Mouse (Mus musculus) midbrain, embryonic 13.5 days (tissue): Measurements from ENCODE around the gene Tmcc3. TPM values are rescaled to one million over a fixed set of nuclear protein-coding genes. Genes with fewer than 3 reads are reported as not detected.

Source experiments
- ATAC-seq: fragments of 200-750 bp; cut with Nextera tagmentation; 2 replicates; pipeline ENCODE4 v1.8.0; 2017; ENCODE audit warnings: mild to moderate bottlenecking, moderate TSS enrichment, moderate library complexity
- H3K27ac ChIP-seq: fragments of 300-500 bp; sonication (generic); 2 replicates; pipeline ENCODE4 v1.5.1; 2015; ENCODE audit warnings: inconsistent platforms, mild to moderate bottlenecking, moderate library complexity
- H3K27me3 ChIP-seq: fragments of 300-500 bp; sonication (generic); 2 replicates; pipeline ENCODE4 v1.6.1; 2015; ENCODE audit warnings: mild to moderate bottlenecking, inconsistent platforms
- H3K36me3 ChIP-seq: fragments of 300-500 bp; sonication (generic); 2 replicates; pipeline ENCODE4 v1.6.1; 2015; ENCODE audit warnings: mild to moderate bottlenecking, inconsistent platforms
- H3K4me1 ChIP-seq: fragments of 300-500 bp; sonication (generic); replicated peaks from 2 replicates; pipeline ENCODE4 v1.6.1; 2015; ENCODE audit warnings: inconsistent platforms
- H3K4me2 ChIP-seq: fragments of 300-500 bp; sonication (generic); replicated peaks from 2 replicates; pipeline ENCODE4 v1.6.1; 2015; ENCODE audit warnings: moderate library complexity, mild to moderate bottlenecking, inconsistent platforms
- H3K4me3 ChIP-seq: fragments of 300-500 bp; sonication (generic); replicated peaks from 2 replicates; pipeline ENCODE4 v1.5.1; 2015; ENCODE audit warnings: mild to moderate bottlenecking, inconsistent platforms
- H3K9ac ChIP-seq: fragments of 300-500 bp; sonication (generic); replicated peaks from 2 replicates; pipeline ENCODE4 v1.6.1; 2015; ENCODE audit warnings: mild to moderate bottlenecking, inconsistent platforms
- H3K9me3 ChIP-seq: fragments of 300-500 bp; sonication (generic); 2 replicates; pipeline ENCODE4 v1.6.1; 2016; ENCODE audit warnings: mild to moderate bottlenecking, inconsistent platforms
- WGBS: fragments of 180-500 bp; shearing (Covaris S2); methylation state at CpG from one replicate; pipeline ENCODE4 v1.1.7; 2015; 5-methylcytosine and 5-hydroxymethylcytosine counted together
- polyA plus RNA-seq: library from polyadenylated mRNA; unstranded; fragments of >200 nt; fragmentation: Nextera tagmentation; extraction: Ambion mirVana; gene quantifications from 2 replicates; pipeline ENCODE4 v1.2.1, GENCODE M21; 2015

The Tmcc3 gene
- polyA plus RNA-seq, 1 experiment from 2014 or later: 6.6 TPM

DNA sequence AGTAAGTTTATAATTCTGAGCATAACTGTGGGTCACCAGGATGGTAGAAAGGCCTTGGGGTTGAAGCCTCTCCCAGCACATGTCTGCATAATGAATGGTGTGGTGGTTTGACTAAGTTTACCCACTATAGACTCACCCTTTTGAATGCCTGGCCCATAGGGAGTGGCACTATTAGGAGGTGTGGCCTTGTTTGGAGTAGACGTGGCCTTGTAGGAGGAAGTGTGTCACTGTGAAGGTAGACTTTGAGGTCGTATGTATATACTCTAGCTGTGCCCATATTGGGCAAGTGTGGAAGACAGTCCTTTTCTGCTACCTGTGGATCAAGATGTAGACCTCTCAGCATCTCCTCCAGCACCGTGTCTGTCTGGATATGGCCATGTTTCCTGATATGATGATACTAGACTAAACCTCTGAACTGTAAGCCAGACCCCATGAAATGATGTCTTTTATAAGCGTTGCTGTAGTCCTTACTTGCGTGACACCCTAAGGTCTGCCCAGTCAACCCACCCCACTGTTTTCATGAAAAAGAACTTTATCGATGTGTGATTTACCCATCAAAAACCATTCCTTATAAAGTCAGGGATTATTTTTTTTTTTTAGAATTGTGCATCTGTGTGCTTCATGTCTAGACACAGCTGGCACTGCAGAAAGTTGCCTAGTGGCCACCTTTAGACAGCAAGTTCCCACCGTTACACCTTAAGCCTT lies 40.6 kb downstream of the Tmcc3 start:
- 96% methylated on average over 7 of the region's 7 CpGs for WGBS
- 0 out of 2 replicates have a peak, but pooled peaks cover 2% of the 10 kb centered on the region for H3K4me1 ChIP-seq
- no peaks in the 10 kb centered on the region for H3K9me3 ChIP-seq
- no peak overlapping the region for H3K27ac ChIP-seq
- no peak for ATAC-seq
- no peak overlapping the region for H3K4me2 ChIP-seq
- no peaks in the 10 kb centered on the region for H3K36me3 ChIP-seq
- H3K4me3 ChIP-seq: no peak overlapping the region
- H3K27me3 ChIP-seq: no peaks in the 10 kb centered on the region
- H3K9ac ChIP-seq: no peak overlapping the region

DNA sequence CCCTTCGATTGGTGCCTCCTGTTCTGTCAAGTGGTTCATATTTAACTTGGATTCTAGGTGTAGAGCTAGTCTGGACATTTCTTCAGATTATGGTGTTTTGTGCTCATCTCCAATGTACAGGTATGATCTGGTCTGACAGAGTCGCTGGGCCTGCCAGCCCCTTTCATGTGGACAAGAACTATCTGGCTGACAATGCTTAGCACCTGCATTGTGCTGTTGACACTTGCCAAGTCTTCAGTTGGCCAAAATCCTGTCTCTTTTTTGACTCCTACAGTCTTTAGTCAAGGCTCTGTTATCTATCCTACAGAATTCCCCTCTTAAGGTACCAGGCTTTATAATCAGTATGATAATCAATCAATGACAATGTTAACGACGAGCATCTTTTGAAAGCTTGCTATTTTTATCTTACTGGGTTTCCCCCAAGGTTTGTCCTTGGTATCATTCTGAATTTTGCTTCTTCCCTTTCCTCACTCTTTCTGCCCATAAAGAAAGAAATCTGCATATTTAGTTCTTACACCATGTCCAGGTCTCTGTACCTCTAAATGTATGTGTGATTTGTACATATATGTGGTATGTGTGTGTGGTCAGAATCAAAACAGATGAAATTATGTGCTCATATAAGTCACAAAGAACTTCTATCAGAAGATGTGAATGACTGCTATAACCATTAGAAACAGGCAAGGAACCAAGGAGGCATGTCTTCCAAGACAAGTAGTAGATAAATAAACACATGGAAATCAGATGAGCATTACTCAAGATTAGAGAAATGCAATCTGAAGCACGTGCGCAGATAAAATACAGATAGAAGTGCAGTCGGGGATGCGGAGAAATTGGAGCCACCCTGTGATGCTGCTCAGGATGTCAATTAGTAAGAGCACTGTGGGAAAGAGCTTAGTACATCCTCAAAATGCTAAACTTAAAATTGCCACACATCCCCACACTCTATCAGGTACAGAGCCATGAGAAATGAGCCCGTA lies 41.4 kb downstream of the Tmcc3 start:
- Histone ChIP-seq H3K4me2 (no peak overlapping the region), H3K4me3 (no peak overlapping the region), H3K4me1 (0 out of 2 replicates have a peak, but pooled peaks cover 2% of the 10 kb centered on the region), H3K9ac (no peak overlapping the region), H3K27ac (no peak overlapping the region), H3K36me3 (no peaks in the 10 kb centered on the region), H3K9me3 (no peaks in the 10 kb centered on the region), H3K27me3 (no peaks in the 10 kb centered on the region)
- WGBS: 95% methylated on average over 9 of the region's 9 CpGs
- ATAC-seq: no peak

DNA sequence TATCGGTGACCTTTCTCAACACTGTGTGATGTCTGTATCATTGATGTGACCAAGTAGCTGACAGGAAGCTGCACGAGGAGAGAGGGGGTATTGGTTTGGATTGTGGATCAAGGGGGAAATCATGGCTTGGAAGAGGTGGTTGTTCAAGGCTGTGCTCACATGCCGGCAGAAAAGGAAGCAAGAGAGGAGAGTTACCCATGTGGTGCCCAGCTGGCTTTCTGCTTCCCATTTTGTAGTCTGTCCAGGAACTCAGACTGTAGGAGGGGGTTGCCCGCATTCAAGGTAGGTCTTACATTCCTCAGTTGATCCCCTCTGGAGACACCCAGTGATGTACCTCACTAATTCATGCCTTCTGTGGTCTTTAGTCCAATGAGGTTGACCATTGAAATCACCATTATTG lies 42.3 kb downstream of the Tmcc3 start:
- no peak overlapping the region for H3K27ac ChIP-seq
- H3K4me1 ChIP-seq: 0 out of 2 replicates have a peak, but pooled peaks cover 2% of the 10 kb centered on the region
- H3K4me3 ChIP-seq: no peak overlapping the region
- H3K27me3 ChIP-seq: no peaks in the 10 kb centered on the region
- H3K9ac ChIP-seq: no peak overlapping the region
- no peaks in the 10 kb centered on the region for H3K9me3 ChIP-seq
- ATAC-seq: no peak
- no peak overlapping the region for H3K4me2 ChIP-seq
- H3K36me3 ChIP-seq: no peaks in the 10 kb centered on the region
- WGBS: 77% methylated on average over 4 of the region's 4 CpGs

DNA sequence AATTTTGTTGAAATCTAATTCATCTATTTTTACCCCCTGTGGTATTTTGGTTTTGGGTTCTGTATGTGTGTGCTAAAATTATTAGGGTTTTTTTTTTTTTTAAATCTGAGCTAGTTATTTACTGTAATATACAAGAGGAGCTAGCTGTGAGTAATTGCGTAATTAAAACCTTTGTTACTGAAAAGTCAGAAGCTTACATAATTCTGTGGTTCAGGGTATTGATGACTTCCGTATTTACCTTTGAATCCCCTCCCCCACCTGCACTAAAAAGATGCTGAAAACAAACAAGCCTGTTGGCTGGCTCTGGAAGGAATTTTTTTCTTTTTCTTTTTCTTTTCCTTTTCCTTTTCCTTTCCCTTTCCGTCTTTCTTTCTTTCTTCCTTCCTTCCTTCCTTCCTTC lies 42.7 kb downstream of the Tmcc3 start:
- H3K9ac ChIP-seq: no peak overlapping the region
- no peak overlapping the region for H3K4me2 ChIP-seq
- H3K4me3 ChIP-seq: no peak overlapping the region
- 85% methylated on average over 3 of the region's 3 CpGs for WGBS
- H3K9me3 ChIP-seq: no peaks in the 10 kb centered on the region
- ATAC-seq: no peak
- no peak overlapping the region for H3K27ac ChIP-seq
- H3K36me3 ChIP-seq: no peaks in the 10 kb centered on the region
- no peaks in the 10 kb centered on the region for H3K27me3 ChIP-seq
- 0 out of 2 replicates have a peak, but pooled peaks cover 2% of the 10 kb centered on the region for H3K4me1 ChIP-seq

DNA sequence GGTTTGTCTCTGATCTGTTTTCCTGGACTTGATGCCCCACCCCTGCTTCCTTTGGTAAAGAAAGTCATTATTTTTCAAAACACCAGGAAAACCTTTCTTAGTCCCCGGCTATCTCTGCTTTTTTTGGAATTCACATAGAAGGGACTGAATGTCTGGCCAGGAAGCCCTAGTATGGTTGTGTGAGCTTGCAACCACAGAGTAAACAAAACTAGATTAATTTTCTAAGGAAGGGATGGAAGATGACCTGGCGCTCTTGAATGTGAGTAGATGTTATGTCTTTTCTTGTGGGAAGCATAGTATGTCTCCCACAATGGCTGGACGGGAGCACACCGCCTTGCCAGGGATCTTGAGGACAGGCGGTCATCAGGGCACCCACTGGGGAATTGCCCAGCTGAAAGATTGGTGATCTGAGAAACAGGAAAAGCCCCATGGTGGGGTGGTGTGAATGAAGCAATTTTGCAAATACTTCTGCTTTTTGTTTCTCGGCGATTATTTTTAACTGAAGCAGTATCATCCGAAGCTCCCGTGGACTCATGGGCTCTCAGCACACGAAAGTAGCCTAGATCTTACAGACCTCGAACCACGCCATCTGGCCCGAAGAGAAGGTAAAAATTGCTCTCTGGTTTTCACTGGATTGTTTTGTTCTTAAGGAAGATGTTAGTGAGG lies 44.9 kb downstream of the Tmcc3 start:
- no peak overlapping the region for H3K27ac ChIP-seq
- no peak for ATAC-seq
- no peaks in the 10 kb centered on the region for H3K9me3 ChIP-seq
- 91% methylated on average over 13 of the region's 13 CpGs for WGBS
- no peaks in the 10 kb centered on the region for H3K27me3 ChIP-seq
- no peak overlapping the region for H3K4me3 ChIP-seq
- H3K9ac ChIP-seq: no peak overlapping the region
- H3K36me3 ChIP-seq: no peaks in the 10 kb centered on the region
- H3K4me1 ChIP-seq: no peaks in the 10 kb centered on the region
- no peak overlapping the region for H3K4me2 ChIP-seq

DNA sequence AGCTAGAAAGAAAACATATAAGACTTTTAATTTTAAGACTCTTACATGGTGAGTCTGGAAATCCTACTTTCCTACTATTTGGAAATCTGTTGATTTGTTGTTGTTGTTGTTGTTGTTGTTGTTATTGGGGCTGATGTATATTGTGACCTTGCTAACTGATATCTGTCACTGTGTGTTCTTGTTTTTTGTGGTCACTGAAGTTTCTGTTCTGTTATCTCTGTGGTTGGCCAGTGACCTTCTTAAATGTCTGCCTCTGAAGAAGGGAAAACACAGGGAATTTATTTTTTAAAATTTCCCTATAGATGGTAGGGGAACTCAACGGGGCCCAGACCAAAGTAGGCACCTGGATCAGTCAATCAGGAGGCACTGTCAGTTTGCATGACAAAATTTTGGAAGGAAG lies 48.9 kb downstream of the Tmcc3 start:
- Histone ChIP-seq H3K9ac (no peak overlapping the region), H3K36me3 (no peaks in the 10 kb centered on the region), H3K27me3 (no peaks in the 10 kb centered on the region), H3K9me3 (0 out of 2 replicates have a peak, but pooled peaks cover 3% of the 10 kb centered on the region), H3K4me2 (no peak overlapping the region), H3K27ac (no peak overlapping the region), H3K4me1 (no peaks in the 10 kb centered on the region), H3K4me3 (no peak overlapping the region)
- no peak for ATAC-seq
- 55% methylated on average over 1 of the region's 1 CpGs for WGBS

DNA sequence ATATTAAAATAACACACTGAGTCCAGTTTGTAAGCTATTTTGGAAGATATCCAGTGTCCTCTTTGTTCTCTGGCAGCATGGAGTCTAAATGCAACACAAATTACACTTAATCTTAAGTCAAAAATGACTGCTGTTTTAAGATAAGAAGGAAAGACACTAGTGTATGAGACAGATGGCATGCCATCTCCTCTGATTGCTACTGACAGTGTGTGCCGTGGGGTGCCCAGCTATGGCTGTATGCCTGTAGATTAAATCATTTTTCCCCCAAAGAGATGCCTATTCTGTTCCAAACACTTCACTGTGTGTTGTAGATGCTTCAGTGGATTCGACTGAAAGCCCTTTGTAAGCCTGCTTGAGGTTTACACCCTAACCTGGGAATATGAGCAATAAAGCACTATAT lies 59.5 kb downstream of the Tmcc3 start:
- Histone ChIP-seq H3K4me3 (no peak overlapping the region), H3K27ac (no peak overlapping the region), H3K9ac (no peak overlapping the region), H3K4me2 (no peak overlapping the region), H3K36me3 (no peaks in the 10 kb centered on the region), H3K9me3 (no peaks in the 10 kb centered on the region), H3K4me1 (no peaks in the 10 kb centered on the region), H3K27me3 (no peaks in the 10 kb centered on the region)
- ATAC-seq: no peak
- 72% methylated on average over 2 of the region's 2 CpGs for WGBS

DNA sequence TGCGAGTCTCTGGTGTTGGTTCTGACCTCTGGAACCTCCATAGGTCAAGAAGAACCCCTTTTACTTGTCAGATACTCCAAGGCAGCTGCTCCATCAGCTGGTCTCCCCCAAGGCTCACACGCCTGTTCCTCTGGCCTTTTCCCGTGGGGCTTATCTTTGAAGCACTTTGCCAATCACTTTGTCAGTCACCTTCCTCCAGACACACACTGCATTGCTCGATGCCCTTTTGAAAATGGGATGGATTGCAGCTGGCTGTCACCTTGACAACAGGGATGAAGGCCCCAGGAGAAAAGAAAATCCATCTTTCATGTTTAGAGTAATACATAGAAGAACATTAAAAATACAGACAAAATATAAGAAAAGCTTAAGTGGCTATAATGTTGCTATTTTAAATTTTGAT lies 65.2 kb downstream of the Tmcc3 start:
- H3K4me3 ChIP-seq: no peak overlapping the region
- H3K9ac ChIP-seq: no peak overlapping the region
- no peaks in the 10 kb centered on the region for H3K9me3 ChIP-seq
- no peaks in the 10 kb centered on the region for H3K36me3 ChIP-seq
- no peak overlapping the region for H3K4me2 ChIP-seq
- peak overlapping the region; percentile 44 for H3K27ac ChIP-seq
- ATAC-seq: no peak
- whole genome bisulfite sequencing: 29% methylated on average over 4 of the region's 4 CpGs
- no peaks in the 10 kb centered on the region for H3K27me3 ChIP-seq
- H3K4me1 ChIP-seq: peaks cover 29% of the 10 kb centered on the region

DNA sequence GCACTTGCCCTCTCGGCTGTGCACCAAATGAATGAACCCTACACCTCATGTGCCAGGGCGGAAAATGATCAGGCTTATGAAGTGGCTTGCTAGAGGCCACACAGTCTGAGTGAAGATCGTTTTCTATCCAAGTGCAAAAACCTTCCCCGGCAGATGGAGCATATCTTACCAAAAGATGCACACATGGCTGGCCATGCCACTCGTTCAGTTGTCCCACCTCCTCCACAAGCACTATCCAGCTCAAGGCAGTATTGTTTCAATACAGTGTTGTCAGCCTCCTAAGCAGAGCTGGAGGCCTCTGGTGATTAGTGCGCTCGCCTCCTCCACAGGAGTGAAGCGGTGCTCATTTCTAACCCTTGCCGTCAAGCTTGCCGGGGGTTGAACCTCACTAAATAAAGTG lies 66.1 kb downstream of the Tmcc3 start:
- H3K27ac ChIP-seq: peak overlapping the region; percentile 48
- H3K36me3 ChIP-seq: no peaks in the 10 kb centered on the region
- H3K4me3 ChIP-seq: no peak overlapping the region
- no peaks in the 10 kb centered on the region for H3K27me3 ChIP-seq
- no peak overlapping the region for H3K4me2 ChIP-seq
- H3K9ac ChIP-seq: 0 out of 2 replicates have a peak overlapping the region, but pooled peaks have one; percentile 2
- H3K9me3 ChIP-seq: no peaks in the 10 kb centered on the region
- WGBS: 74% methylated on average over 10 of the region's 10 CpGs
- ATAC-seq: peak; percentile 55; the same call in 1 of the 2 replicates
- H3K4me1 ChIP-seq: peaks cover 33% of the 10 kb centered on the region

DNA sequence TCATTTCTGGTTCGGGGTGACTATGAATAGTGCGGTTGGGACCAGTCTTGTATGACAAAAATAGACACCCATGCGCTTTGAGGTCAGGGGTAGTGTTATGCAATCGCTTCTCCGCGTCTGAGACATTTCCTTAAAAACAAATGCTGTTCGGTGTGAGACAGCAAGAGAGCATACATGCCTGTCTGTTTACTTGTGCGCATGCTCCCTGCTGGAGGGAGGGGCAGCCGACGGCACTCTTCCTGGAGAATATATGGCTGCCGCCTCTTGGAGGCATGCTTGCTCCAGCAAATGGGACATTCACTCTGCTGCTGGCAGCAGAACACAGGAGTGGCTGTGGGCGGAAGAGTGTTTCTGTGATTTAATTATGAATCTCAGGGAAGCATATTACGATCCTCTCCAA lies 66.6 kb downstream of the Tmcc3 start:
- 75% methylated on average over 13 of the region's 13 CpGs for WGBS
- Histone ChIP-seq H3K9ac (no peak overlapping the region), H3K4me1 (peaks cover 38% of the 10 kb centered on the region), H3K36me3 (no peaks in the 10 kb centered on the region), H3K27me3 (no peaks in the 10 kb centered on the region), H3K4me3 (no peak overlapping the region), H3K27ac (peak overlapping the region; percentile 48), H3K4me2 (no peak overlapping the region), H3K9me3 (no peaks in the 10 kb centered on the region)
- peak; percentile 47 for ATAC-seq

DNA sequence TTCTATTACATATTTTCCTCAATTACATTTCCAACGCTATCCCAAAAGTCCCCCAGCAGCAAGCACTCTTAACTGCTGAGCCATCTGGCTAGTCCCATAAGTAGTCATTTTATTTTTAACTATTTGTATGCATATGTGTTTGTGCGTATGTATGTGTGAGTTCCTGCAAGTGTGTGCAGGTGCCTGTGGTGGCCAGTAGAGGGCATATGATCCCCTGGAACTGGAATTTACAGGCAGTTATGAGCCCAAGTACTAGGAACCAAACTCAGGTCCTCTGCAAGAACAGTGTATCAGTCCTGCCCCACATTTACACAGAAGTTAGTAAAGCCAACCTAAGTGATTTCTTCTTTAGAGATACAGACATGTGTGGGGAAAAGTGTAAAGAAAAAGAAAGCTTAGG lies 68.3 kb downstream of the Tmcc3 start:
- Histone ChIP-seq H3K27me3 (no peaks in the 10 kb centered on the region), H3K4me1 (peaks cover 38% of the 10 kb centered on the region), H3K4me3 (no peak overlapping the region), H3K9me3 (peaks cover 2% of the 10 kb centered on the region; the same call in 1 of the 2 replicates), H3K4me2 (no peak overlapping the region), H3K9ac (no peak overlapping the region), H3K36me3 (no peaks in the 10 kb centered on the region), H3K27ac (no peak overlapping the region)
- WGBS: 90% methylated on average over 2 of the region's 2 CpGs
- no peak for ATAC-seq
